Mouse (Mus musculus) 3134 (cell line): ENCODE data around the gene Tmod1.

Source experiments
- DNase-seq: peaks from one replicate; pipeline ENCODE4 v3.0.0-alpha.2; 2011; ENCODE audit warnings: low spot score; ENCODE audit not compliant: insufficient read length; ENCODE audit errors: extremely low read depth

The Tmod1 gene

GRCm38 (mm10) chr4:46053323-46054107 lies 14.8 kb downstream of the Tmod1 start:
- no peak for DNase-seq

DNA sequence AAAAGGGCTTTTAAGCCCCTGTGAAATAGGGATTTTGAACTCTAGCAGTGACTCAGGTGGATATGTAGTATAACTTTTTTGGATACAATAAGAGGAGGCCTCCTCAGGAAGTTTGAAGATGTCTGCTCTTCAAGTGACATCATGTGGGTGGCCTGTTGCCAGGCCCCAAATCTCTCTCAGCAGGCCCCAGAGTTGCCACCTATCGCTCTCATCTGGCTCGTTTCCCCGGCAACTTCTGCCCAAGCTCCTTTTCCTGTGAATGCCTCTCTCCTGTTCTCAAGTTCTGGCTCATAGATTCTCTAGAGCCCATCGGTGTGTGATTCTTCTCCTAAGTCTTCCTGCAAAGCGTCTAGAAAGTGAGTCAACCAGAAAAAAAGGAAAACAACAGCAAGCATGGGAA lies 17.4 kb downstream of the Tmod1 start:
- DNase-seq: no peak

GRCm38 (mm10) chr4:46061259-46061962 lies 22.7 kb downstream of the Tmod1 start:
- DNase-seq: no peak

DNA sequence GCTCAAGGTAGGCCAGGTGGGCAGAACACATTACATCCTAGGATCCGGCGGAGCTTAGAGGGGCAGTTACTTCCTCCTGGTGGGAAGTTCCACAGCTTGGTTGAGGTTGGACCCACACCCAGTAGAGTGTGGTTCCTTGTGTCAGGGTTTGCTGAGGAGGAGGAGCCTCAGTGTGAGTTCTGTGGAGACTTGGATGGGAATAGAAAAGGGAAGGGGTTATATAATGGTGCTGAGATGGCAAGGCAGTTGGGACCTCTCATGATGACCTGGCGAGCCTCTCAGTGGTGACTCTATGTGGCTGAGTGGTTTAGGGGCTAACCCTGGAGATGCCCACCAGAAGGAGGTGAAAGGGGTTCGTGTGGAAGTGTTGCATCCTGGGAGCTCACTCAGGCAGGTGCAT lies 25.1 kb downstream of the Tmod1 start:
- DNase-seq: no peak

DNA sequence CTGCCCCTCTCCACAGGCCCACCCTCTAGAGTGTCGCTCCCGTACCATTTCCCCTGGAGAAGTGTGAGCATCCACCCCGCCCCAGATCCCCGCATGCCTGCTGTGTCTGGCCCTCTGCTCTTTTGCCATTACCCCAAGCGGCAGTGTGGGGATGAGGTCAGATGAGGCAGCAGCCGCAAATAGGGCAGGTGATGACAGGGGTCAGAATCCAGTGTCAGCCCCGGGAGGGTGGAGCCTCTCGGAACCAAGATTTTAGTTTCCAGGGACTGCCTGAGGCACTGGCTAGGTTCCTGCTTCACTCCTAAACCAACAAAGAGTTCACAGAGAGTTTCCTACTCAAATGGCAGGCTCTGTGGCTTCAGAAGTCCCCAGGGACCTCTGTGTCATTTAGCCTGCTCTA lies 25.5 kb downstream of the Tmod1 start:
- peak; percentile 65 for DNase-seq

GRCm38 (mm10) chr4:46064961-46065360 lies 26.2 kb downstream of the Tmod1 start:
- DNase-seq: no peak

DNA sequence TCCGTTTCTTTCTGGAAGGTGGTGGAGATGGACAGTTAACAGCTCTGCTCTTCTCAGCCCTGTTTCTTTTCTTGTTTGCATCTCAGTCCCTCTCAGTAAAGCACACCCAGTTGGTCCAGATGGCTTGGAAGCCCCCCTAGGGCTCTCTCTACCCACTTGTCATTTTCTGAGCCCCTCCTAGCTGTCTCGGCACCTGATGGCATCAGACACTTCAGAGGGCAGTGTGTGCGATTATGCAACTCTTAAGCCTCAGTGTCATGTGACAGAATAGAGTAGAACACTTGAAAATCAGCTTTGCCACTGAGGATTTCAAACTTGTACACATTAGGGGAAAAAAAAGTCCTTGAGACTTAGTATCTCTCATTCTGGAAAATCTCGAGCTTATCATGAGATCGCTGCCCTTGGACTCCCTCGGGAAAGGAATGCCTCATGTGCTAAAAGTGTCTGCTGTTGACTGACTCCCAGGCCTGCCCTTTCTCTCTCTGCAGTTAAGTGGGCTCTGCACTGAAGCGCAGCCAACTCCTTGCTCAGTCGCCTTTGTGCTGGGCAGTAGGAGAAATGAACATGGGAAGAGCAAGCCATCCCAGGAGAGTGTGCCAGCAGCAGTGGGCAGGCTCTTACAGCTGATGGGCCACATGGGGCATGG lies 27.1 kb downstream of the Tmod1 start:
- no peak for DNase-seq

DNA sequence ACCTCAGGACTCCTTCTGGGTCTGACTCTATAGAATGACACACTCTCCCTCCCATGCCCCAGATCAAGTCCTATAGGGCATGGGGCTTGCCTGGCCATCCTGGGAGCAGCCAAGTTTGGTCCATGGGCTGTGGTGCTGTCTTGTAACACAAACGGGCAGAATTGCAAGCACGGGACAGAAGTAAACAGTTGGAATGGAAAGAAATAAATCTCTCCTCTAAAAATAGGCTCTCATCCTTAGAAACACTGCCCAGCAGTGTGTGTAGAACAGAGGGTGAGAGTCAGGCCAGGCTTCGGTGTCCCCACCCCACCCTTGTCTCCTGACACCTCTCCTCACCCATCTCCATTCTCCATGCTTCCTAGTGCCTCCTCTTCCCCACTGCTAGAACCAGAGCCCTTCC lies 29.3 kb downstream of the Tmod1 start:
- no peak for DNase-seq

DNA sequence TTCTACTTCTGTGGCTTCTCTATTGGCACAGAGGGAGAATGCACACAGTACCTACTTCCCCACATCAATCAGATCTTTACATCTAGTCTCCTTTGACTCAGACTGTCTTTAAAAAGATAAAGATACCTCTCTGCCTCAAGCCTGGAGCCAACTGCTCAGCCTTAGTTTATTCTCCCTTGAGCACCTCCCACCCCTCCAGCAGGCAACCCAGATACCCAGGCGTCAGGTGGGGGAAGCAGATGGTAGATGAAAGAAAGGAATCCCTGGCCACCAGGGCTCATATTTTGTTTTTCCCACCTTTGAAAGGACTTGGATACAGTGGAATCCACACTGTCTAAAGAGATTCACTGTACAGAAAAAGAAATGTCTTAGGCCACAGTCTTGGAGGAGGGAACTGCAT lies 29.8 kb downstream of the Tmod1 start:
- no peak for DNase-seq

DNA sequence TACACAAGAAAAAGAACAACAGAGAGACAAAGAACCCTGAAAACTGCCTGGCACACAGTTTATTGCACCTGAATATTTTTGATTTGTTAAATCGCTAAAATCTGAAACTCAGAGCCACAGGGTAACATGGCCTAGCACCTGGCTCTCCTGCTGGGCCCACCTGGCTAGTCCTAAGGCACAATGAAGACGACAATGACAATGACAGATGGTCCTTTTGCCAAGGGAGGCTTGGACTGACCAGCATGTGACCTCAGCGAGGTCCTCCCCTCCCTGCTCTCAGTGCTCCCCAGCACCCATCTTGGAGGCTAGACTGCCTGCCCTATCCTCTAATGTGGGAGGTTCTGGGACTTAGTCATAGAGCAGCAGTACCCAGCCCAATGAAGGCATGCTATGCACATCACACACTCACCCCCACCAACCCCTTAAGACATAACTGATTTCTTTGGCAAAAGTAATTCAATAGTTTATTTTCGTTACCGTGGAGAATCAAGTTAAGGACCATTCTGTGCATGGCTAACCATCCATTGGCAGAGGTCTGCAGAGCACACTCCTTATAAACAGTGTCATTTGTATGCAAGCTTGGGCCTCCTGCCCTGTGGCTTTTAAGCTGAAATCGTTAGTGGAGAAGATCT lies 31.2 kb downstream of the Tmod1 start:
- DNase-seq: no peak

DNA sequence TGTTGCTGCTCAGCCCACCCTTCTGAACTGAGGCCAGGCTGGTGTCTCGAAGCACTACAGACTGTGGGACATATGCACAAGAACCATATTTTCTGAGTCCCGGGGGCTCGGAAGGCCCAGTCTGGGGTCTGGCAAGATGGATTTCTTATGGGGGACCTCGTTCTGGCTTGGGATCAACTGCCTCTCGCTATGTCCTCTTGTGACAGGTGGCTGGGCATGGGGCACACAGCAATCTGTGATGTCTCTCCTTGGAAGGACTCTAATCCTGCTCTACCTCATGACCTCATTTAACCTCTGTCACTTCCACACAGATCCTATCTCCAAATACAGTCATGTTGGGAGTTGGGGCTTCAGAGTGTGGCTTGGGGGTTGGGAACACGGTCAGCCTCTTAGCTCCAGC lies 33.9 kb downstream of the Tmod1 start:
- no peak for DNase-seq

DNA sequence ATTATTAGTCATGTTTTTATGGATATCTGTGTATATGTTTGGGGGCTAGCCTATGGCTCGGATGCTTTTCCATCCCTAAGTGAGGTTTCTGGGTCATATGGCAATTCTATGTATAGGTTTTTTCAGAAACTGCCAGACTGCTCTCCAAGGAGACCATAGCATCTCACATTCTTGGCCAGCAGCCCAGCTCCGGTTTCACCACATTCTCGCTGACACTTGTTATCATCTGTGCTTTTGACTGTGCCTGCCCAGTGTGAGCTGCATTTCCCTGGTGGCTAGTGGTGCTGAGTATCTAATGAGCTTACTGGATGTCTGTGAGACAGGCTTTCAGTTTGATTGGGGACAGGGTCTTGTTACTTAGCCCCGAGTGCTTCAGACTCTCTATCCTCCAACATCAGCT lies 35.0 kb downstream of the Tmod1 start:
- no peak for DNase-seq

DNA sequence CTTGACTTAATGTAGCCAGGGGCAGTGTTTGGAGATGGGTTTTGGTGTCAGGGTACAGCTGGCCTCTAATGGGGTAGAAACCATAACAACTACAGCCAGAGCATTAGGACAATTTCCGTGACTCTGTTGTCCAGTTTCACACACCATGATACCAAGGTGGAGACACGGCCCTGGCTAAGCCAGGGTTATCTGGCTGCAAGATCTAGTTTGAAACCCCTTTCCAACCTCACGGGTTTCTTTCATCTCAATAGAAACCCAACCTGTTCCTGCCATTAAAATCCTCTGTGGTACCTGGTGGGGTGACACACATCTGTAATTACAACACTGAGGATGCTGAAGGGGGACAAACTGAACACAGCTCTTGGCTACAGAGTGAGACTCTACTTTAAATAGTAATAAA lies 36.9 kb downstream of the Tmod1 start:
- no peak for DNase-seq

GRCm38 (mm10) chr4:46076892-46077291 lies 38.2 kb downstream of the Tmod1 start:
- DNase-seq: no peak

DNA sequence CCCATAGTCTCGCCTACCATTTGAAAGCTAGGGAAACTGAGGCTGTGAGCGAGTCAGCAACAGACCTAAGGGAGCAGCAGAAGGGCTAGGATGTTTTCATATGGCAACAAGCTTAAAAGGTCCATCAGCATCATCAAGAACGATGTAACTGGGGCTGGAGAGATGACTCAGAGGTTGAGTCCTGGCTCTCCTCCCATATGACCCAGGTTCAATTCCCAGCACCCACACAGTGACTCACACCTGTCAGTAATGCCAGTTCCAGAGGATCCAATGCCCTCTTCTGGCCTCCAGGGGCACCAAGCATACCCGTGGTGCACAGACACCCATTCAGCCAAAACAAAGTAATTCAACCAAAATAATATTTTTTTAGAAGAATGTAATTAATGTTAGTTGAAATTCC lies 41.5 kb downstream of the Tmod1 start:
- peak; percentile 22 for DNase-seq

GRCm38 (mm10) chr4:46082555-46082954 lies 43.8 kb downstream of the Tmod1 start:
- DNase-seq: no peak

DNA sequence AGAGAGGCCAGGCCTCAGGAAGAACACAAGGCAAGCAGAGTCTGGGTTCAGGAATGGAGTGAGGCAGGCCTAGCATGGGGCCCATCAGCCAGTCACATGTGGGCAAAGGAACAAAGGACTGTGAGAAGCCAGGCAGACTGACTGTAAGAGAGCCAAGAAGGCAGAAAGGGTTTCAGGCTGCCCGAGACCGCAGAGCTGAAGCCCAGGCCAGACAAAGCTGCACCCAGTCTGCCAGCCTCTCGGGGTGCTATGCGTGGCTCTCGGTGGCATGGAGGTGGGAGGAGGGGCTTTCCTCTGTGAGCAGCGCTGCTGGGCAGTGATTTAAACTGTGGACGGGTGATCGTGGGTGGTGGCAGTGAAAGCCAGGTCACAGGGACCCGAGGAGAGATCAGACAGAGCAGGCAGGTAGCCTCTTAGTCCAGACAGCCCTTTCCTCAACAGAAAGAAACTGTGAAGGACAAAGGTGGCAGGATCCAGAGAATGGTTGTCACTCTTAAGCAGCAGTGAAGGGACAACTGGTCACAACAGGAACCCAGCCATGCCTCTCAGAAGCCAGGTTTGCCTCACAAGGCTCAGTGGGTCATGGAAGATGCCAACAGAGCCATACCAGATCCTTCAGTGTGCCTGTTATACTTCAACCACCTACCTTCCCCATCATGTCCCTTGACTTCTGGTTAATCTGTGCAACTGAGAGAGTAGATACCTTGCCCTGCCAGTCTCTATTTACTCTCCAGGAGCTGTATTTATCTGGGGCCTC lies 45.9 kb downstream of the Tmod1 start:
- no peak for DNase-seq

DNA sequence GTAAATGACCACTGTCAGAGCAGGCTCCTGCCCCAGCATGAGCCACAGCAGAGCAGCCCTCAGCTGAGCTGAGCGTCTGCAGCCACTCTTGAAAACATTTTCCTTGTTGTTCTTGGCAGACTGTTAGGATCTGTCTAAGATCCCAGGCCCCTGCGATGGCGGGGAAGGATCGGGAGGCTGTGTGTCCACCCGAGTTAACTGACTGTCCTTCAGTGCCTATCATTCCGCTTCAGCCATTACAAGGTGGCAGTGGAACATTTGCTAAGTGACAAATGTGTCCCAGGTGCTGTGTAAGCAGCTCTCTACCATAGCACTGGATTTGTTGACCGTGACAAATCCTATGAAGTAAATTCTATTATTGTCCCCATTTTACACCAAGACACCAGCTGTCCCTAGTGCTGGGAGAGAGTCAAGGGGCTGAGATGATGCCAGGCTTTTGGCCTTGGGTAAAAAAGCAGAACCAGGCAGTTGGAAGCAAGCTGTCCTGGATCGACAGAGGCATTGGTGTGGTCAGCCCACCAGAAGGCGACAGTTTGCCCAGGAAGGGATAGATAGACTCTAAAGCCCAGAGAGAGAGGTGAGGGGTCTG lies 46.6 kb downstream of the Tmod1 start:
- no peak for DNase-seq

DNA sequence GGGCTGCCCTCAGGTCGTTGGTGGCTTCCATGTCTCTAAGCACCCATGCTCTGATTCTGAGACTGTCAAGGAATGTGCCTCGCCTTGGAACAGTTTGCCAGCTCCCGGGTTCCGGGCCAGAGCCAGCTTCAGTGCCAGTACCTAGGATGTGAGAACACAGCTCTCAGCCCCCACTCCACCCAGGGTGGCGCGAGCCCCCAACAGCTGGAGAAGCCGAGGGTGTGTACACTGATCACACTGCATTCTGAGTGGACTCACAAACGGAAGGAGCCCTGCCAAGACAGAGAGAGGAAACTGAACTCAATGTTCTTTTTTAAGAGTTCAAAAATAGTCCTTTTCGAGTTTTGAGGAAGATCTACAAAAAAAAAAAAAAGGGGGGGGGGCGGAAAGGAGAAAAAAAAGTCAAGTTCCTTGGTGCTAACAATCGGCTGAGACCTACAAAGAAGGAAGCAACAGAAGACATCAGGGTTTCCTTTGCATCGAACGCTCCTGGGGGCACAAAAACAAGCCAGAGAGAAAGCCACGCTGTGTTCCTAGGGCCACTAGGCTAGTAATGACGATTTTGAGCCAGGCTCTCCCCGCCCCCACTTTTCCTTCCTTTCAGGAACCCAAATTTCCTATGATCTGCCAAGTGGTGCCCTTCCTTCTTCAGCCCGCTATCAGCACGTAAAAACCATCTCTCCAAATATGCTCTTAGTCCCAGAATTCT lies 48.1 kb downstream of the Tmod1 start:
- peak; percentile 26 for DNase-seq

DNA sequence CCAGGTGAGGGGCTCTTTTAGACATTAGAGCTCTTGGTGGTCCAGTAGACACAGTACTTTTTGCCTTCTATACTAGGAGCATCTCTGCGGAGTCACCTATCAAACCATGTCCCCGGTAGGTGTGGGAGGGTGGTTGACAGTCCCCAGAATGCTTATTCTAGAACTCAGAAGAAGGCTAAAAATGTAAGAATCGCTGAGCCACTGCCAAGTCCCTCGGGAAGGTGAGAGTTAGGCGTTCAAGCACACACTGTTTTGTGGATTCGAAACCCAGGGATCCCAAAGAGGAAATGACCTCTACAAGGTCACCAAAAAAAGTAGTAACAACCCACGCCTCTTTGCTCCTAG lies 48.7 kb downstream of the Tmod1 start:
- DNase-seq: no peak
